Mouse (Mus musculus) gastrocnemius, adult 18-20 months (tissue): ENCODE data around the gene Hist1h2bg. TPM values are rescaled to one million over a fixed set of nuclear protein-coding genes. Genes with fewer than 3 reads are reported as not detected.
A peak's percentile ranks its signal among the peaks of the same experiment; 100 is the strongest.
"Not testable (repeated sequence)": the region's sequence is repeated elsewhere in the genome, so short reads cannot be mapped to it uniquely, and the experiment has no call there.

Source experiments
- DNase-seq: peaks from one replicate; pipeline ENCODE4 v3.0.0; 2021; ENCODE audit warnings: low spot score
- long read RNA-seq, 2 experiments: library from polyadenylated mRNA; stranded (forward); transcript quantifications; one replicate each; pipeline ENCODE4 v2.0.0; 2021
- total RNA-seq, 2 experiments: library from RNA; stranded (reverse); gene quantifications; 2 replicates each; pipeline ENCODE4 v1.2.3; 2021

Hist1h2bg gene
- total RNA-seq: 1 to 10 TPM; 2.2 to 3.7 TPM
- long read RNA-seq, experiment 1: 0 reads
- long read RNA-seq, experiment 2: 0 reads

DNA sequence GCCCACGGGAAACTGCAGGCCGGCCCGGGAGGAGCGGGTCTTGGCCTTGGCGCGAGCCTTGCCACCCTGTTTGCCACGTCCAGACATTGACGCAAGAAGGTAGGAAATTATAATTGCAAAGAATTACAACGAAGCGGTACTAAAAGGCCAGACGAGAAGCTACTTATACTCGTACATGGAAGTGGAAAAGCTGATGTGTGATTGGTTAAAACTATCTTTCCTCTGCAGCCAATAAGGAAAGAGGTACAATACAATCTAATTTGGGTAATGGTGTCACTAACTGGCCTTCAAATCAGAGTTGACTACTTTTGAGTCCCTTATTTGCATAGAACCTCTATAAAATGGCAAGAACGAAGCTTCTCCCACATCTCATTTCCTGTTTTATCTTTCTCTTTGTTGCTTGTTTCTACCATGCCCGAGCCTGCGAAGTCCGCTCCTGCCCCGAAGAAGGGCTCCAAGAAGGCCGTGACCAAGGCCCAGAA is at the start of gene Hist1h2bg, which contains the start of gene Hist1h2ae:
Gene Hist1h2bg, plus strand, starts transcription at position 375 of the 482 bp plus-strand sequence.
Gene Hist1h2ae, minus strand, starts transcription at position 199 of the 482 bp plus-strand sequence.
- peak; percentile 52 for DNase-seq

DNA sequence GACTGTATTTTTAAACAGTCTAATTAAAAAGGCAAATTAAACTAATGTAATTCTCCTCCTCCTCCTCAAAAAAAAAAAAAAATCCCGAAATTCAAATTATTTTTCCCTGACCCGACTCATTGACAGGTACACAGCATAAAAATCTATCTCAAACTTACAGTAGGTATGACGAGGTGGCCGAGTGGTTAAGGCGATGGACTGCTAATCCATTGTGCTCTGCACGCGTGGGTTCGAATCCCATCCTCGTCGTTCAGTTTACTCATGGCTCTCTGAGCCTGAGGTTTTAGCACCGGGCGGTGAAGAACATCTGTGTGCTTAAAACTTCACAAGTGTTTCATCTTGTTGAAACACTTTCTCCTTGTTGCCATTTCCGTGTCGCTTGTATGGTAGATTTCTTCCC is 49.5 kb upstream of the Hist1h2bg start:
- DNase-seq: peak; percentile 74

DNA sequence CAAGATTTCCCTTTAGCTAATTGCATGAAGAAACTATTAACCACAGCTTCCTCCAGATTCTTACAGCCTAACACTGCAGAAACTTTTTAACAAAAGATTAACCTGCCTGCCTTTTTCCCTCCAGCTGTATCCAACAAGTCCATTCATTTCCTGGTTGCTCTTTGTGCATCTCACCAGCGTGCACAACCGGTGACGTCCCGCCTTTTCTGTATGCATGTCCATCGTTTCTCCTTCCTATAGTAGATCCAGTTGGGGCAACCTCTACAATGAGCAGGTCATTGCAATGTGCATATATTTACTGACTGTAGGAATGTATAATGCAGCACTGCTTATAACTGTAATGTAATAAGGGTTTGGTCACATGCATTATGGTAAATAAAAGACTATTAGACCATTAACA is 47.2 kb upstream of the Hist1h2bg start:
- DNase-seq: no peak

DNA sequence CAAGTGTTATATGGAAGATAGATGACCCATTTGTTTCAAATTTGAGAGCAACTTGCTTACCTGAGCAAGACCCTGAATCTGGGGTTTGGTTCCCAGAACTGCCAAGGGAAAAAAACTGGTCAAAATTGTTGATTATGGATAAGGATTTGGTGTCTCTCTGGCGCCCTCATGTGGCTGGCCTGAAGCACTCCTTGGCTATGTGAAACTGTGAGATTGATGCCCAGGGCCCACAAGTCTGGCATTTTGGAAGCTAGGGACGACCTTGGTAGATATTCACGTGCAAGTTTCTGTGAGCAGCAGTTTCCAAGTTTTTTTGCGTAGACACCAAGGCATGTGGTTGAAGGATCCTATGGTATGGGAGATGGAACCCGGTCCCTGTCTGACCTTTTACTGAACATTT is 46.5 kb upstream of the Hist1h2bg start:
- peak; percentile 62 for DNase-seq

DNA sequence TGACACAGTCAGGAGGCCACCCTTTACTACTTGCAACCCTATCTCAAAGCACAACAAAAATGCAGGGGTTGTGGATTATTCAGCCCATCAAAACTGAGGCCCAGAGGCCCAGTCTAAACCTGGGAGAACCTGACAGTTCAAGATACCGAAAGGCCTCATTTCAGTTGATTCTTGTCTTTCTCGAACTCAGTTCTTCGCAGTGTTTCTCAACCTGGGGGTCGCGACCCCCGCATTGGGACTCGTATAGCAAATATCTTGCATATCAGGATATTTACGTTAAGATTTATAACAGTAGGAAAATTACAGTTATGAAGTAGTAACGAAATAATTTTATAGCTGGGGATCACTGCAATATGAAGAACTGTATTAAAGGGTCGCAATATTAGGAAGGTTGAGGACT is 45.3 kb upstream of the Hist1h2bg start:
- DNase-seq: no peak

DNA sequence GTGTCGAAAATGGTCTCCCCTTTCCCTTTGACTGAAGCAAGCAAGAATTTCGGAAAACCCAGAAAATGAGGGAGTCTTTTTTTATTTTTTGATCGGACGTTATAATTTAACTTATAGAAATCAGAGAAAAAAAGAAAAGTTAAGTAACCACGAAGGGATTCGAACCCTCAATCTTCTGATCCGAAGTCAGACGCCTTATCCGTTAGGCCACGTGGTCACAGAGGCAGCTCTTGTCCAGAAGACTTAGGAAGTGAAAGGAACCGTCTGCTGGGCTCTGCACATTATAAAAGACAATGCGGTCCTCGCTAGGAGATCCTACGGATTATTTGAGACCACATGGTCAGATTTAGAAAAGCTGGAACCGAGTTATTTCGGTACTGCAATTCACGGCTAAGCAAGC is 44.9 kb upstream of the Hist1h2bg start:
- DNase-seq: peak; percentile 91

DNA sequence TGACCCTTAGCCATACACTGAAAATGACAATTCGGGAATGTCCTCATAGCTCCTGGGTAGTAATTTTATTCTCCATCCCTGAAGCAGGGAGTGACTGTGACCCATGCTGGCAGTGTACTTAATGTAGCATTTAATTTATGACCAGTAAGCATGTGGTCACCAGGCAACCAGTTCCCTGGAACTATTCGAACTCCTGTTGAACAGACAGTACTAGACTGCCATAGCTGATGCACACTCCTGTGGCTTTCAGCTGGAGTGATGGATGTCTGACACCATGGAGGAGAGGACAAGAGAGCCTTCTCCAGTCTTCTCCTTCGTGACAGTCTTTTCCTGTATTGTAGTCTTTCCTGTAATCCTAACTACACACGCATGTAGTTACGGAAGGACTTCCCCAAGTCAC is 42.2 kb upstream of the Hist1h2bg start:
- no peak for DNase-seq

DNA sequence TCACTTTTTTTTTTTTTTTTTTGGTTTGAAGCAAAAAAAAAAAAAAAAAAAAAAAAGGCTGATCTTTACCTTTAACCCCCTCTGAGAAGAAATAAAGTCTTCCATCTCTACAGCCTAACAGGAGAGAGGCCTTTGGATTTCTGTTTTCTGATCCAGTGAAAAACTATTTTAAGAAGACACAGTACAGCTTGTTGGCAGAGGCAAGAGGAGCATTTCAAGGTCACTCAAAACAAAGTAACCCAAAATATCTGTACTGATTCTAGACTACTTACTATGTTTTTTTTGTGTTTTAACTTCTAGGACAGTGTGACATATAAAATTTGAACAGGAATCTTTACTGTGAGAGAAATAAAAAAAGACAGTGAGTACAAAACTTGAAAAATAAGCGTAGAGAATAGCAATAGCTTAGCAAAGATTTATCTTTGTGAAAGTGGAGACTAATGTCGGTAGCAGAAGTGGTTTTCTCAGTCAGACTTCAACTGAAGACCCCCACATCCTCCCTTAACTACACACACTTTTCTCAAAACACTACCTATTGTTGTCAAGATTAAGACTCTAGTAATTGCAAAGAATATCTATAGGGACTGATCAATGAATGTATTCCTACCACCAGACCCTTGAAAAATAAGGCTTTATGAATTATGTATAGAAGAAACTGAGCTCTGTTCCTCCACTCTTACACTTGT is 41.6 kb upstream of the Hist1h2bg start:
- no peak for DNase-seq

DNA sequence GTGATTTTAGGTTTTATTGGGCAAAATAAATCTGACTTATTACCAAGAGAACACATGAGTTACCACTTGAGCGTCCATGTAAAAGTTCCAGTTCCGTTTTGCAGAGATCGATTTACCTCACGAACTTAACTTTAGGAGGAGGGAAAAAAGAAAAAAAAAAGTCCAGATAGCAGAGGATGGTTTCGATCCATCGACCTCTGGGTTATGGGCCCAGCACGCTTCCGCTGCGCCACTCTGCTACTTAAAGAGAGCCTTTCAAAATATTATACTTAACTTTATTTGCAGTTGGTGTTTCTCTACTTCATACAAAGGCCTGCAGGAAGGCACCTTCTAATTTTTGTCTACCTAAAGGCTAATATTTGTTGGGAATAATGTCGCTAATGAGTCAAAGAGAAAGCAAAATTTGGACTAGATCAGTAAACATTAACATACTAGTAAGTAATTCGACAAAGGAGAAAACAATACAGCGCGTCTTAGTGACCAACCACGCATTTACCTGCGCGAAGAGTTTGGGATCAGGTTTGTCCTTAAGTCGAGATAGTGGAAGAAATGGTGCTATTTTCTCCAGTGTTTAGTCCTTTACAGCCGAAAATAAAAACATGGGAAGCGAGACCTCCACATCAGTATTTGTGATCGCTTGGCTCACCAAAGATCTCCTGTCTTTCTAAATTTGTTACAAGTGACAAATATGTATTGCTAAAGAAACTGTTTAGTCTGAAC is 40.9 kb upstream of the Hist1h2bg start:
- peak; percentile 78 for DNase-seq

DNA sequence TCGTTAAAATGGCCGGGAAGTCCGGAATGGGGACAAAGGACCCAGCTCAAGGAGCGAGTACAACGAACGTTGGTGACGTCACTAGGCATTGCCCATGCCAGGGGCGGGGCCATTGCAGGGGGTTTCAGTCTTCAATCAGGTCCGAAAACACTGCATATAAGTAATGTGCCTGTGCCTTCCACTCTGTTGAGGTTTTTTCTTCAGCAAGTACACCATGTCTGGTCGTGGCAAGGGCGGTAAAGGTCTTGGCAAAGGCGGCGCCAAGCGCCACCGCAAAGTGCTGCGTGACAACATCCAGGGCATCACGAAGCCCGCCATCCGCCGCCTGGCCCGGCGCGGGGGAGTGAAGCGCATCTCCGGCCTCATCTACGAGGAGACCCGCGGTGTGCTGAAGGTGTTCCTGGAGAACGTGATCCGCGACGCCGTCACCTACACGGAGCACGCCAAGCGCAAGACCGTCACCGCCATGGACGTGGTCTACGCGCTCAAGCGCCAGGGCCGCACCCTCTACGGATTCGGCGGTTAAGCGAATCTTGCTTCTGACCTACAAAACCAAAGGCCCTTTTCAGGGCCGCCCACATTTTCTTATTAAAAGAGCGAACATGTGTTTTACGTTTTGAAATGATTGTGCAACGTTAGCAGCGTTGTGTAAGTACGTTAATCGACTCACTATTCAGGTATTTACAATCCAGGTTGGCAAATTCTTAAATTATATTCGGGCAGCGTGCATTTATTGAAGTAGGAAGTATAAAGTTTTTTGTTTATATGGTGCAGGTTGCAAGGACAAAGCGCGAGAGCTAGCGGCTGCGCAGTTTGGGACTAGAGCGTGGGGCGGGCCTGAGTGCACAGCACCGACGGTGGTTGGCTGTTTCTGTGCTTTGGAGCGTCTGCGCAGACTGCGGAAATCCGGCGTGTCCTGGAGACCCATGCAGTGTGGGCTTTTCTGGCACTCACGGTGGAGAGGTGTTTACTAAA is 40.0 kb upstream of the Hist1h2bg start, which contains the start of gene Hist1h4h:
Gene Hist1h4h, plus strand, starts transcription at position 150 of the 975 bp plus-strand sequence.
- peak; percentile 97 for DNase-seq

DNA sequence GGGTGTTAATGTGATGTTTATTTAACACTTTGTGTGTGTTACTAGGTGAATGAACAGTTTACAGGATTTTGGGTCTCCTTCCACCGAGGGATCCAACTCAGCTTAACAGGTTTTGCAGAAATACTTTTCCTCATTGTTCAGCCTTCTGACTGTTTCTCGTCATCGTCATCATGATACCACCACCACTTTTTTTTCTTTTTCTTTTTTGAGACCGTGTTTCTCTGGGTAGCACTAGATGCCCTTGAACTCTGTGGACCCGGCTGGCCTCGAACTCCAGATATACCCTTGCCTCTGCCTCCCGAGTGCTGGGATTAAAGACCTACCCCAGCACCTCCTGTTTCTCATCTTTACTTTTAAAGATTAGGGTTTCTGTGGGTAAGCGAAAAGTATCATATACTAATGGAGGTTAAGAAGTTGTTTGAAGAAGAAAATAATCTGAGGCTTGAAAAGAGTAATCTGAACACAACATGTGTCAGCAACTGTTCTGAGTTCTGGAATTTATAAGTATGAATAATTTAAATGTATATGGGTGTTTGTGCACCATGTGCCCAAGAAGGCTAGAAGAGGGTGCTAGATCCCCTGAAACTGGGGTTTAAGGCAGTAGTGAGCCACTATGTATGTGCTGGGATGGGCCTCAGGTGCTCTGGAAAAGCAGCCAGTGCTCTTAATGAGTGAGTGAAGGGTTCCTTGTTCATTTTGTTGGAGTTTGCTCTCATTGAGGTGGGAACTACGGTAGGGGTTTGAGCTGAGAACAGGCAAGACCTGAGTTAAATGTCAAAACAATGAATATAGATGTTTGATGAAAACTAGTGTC is 38.7 kb upstream of the Hist1h2bg start:
- no peak for DNase-seq

DNA sequence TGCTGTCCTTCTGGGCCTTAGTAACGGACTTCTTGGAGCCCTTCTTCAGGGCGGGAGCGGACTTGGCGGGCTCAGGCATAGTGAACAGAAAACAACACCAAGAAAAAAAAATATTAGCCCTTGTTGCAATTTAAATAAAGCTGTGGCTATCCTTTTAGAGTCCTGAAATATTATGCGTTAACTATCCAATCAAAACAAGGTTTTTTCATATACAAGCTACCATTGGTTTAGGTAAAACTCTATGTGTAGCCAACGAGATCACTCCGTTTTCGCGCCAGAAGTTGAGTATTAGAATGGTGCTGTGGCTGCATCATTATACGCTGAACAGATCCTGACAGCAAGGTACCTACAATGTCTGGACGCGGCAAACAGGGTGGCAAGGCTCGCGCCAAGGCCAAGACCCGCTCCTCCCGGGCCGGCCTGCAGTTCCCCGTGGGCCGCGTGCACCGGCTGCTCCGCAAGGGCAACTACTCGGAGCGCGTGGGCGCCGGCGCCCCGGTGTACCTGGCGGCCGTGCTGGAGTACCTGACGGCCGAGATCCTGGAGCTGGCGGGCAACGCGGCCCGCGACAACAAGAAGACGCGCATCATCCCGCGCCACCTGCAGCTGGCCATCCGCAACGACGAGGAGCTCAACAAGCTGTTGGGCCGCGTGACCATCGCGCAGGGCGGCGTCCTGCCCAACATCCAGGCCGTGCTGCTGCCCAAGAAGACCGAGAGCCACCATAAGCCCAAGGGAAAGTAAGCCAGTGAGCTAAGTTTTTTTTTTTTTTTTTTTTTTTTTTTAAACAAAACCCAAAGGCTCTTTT is 37.4 kb upstream of the Hist1h2bg start, which contains the start of gene Hist1h2af:
Gene Hist1h2af, plus strand, starts transcription at position 347 of the 808 bp plus-strand sequence.
- not testable (repeated sequence) for DNase-seq

DNA sequence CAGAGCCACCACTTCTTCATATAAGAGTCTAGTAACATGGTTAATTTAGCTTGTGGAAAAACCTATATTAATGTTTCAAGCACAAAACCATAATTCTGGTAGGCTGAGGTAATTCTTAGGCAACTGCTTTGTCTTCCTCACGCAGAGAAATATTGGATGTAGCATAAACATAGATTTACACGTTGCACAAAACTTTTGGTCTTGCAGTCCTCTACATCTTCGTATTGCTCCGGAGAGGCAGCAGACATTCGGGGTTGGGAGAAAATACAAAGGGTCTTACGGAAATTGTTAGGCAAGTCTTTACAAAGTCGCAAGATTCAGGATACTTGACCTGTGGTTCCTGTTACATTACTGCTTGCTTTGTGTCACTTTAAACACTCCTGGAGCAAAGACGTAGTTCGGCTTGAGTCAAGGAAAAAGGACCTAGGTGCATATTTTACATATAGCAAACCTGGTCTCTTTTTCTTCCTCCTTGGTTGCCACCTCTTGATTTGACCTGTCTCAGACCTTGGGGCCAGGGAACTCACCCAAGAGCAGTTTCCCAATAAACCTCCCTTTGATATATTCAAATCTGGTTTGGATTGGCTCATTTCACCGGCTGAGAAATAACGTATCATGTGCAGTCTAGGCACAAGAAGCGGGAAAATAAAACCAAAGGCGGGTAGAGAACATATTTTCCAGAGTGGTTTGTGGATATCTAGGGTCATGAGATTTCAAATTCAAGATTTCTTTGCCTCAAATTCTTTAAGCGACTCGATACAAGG is 36.6 kb upstream of the Hist1h2bg start:
- no peak for DNase-seq

DNA sequence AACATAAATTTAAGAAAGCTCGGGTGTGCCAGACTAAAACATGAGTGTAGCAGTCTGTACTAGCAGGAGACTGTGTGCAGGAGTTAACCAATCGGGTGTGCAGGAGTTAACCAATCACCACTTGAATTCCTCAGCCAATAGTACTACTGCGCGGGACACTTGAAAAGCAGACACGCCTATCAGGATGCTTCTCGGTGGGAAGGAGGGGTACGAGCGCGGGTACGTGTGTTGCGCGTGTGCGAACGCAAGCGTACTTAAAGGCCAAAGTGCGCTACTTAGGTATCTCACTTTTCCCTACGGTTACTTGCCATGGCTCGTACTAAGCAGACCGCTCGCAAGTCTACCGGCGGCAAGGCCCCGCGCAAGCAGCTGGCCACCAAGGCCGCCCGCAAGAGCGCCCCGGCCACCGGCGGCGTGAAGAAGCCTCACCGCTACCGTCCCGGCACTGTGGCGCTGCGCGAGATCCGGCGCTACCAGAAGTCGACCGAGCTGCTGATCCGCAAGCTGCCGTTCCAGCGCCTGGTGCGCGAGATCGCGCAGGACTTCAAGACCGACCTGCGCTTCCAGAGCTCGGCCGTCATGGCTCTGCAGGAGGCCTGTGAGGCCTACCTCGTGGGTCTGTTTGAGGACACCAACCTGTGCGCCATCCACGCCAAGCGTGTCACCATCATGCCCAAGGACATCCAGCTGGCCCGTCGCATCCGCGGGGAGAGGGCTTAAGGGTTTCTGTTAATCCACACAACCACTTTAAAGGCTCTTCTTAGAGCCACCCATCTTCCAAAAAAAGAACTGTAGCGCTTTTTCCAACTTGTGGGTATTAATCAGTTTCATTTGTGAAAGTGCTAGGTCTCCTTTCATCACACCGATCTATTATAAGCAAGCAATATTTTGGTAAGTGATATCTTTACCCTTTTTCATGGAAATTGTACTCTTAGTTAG is 35.8 kb upstream of the Hist1h2bg start, which contains the start of gene Hist1h3g:
Gene Hist1h3g, plus strand, starts transcription at position 286 of the 939 bp plus-strand sequence.
- DNase-seq: peak; percentile 79

DNA sequence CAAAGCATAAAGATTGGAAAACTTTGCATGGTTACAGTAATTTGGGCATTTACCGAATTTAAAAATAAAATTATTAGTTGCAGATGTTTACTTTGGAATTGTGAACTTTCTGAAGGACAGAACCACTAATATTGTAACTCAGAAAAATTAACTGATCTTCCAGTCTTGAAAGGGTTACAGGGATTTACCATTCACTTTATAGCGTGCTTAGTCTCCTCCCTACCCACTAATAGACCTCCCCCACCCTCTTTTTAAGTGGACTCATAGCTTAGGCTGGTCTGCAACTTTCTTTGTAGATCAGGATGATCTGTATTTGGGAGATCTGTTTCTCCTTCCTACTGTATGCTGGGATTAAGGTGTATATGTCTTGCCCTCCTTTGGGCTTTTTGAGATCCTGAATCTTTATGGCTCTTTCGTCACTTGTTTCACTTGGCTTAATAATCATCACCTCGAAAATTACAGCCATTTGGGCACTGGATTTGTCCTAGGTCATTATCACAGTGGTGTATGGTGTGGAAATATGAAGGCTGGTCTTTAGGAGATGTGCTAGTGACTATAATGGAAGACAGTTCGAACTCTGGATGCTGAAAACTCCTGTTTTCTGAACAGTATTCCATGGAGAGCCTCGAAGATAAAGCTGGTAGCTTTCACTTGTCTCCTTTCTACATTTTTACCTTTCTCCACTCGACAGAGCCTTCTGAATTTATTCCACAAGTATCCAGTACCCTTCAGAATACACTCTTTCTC is 34.9 kb upstream of the Hist1h2bg start:
- no peak for DNase-seq

DNA sequence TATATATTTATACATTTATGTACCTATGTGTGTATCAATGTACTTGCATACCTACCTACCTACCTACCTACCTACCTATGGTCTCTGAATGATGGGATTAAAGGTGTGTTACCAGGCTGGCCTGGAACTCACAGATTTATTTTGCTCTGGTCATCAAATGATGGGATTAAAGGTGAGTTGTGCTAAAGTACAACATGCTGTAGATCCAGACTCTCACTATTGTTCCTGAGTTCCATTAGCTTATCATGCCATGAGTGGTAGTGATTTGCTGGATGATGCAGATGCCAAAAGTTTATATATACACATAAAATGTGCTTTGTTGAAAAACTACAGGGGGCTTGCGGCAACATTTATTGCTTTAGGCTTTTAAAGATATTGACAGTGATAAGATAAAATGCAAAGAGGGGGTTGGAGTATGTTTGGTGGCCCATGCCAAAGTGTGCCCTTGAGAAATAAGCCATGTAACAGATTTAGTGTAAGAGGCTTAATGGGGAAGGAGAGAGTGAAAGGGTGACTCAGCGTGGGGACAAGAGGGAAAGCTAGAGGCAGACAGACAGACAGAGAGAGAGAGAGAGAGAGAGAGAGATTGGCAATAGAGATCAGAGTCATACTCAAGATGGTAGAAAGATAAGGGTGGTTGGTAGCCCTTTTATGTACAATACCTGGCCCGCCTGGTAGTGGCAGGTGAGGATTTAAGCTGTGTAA is 34.0 kb upstream of the Hist1h2bg start:
- no peak for DNase-seq
